Mouse (Mus musculus) kidney, adult 10 weeks (tissue): ENCODE data around the gene Olfr1065. TPM values are rescaled to one million over a fixed set of nuclear protein-coding genes. Genes with fewer than 3 reads are reported as not detected.

Experiments used
- polyA plus RNA-seq: library from polyadenylated mRNA; stranded (reverse); fragments of 350-450 nt; fragmentation: Illumina TruSeq; extraction: RNeasy Lipid Tissue Mini Kit (QIAGEN cat#74804); gene quantifications from one replicate; pipeline ENCODE4 v1.2.3, GENCODE M21; 2014; ENCODE audit warnings: low read depth, low replicate concordance

Gene Olfr1065
- not detected for polyA plus RNA-seq

GRCm38 (mm10) chr2:86450491-86450890, at the start of gene Olfr1065:
Gene Olfr1065, minus strand, starts transcription at chr2:86450591.

GRCm38 (mm10) chr2:86487286-86487685, 36.9 kb upstream of the Olfr1065 start, which contains the start of gene Olfr228:
Gene Olfr228, minus strand, starts transcription at chr2:86487386.

DNA sequence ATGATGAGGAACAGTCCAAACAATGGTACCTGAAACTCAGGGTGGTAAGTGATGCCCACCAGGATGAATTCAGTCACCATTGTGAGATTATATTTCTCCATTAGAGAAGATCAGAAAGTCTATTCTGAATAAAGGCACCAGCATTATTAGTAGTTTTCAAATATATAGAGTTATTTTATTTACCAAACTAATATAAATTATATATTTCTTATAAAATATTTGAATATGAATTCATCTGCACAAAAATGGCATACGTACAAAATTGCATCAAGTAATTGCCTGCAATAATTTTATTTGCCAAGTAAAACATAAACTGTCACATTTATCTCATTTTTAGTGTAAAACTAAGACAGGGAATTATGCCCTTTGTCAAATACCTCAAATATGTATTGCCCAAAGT, 5.8 kb upstream of the Olfr1065 start, which contains the start of gene Olfr1066:
Gene Olfr1066 (minus strand): TSS at position 101 of the 400 bp plus-strand sequence.

DNA sequence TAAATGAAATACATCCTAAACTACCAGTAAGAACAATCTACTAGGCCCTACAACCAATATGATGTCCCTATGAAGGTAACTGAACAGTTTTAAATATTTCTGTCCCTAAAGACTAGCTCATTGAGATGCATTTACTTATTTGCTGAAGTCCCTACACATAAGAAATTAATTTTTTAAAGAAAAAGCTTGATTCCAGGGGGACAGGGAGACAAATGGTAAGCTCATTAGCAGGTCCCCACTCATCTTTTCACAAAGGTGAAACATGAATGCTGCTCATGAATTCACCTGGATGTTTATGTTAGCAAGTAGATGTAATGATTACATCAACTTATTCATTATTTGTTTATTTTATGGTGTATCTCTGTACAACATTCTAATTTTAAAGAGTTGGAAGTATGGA, 23.7 kb downstream of the Olfr1065 start, which contains the start of gene Olfr1062:
Gene Olfr1062 (minus strand): TSS at position 101 of the 400 bp plus-strand sequence.

GRCm38 (mm10) chr2:86413950-86414349, 36.4 kb downstream of the Olfr1065 start, which contains the start of gene Olfr1061:
Gene Olfr1061, minus strand, starts transcription at chr2:86414050.

Other genes with a start within 250 kb of the Olfr1065 start
- gene Olfr1045, start 247.6 kb downstream of the Olfr1065 start, polyA plus RNA-seq, result not detected
- not detected for gene Olfr1046, start 231.3 kb downstream of the Olfr1065 start, polyA plus RNA-seq
- not detected for gene Olfr1047, start 219.2 kb downstream of the Olfr1065 start, polyA plus RNA-seq
- not detected for gene Olfr1048, start 210.3 kb downstream of the Olfr1065 start, polyA plus RNA-seq
- not detected for gene Olfr1049, start 192.3 kb downstream of the Olfr1065 start, polyA plus RNA-seq
- not detected for gene Olfr1051, start 171.5 kb downstream of the Olfr1065 start, polyA plus RNA-seq
- gene Olfr1052, start 158.1 kb downstream of the Olfr1065 start, polyA plus RNA-seq, result not detected
- not detected for gene Olfr1053, start 135.3 kb downstream of the Olfr1065 start, polyA plus RNA-seq
- not detected for gene Olfr1054, start 115.2 kb downstream of the Olfr1065 start, polyA plus RNA-seq
- gene Olfr1055, start 100.3 kb downstream of the Olfr1065 start, polyA plus RNA-seq, result not detected
- not detected for gene Olfr1056, start 88.1 kb downstream of the Olfr1065 start, polyA plus RNA-seq
- not detected for gene Olfr1057, start 72.2 kb downstream of the Olfr1065 start, polyA plus RNA-seq
- not detected for gene Olfr1058, start 62.0 kb downstream of the Olfr1065 start, polyA plus RNA-seq
- not detected for gene Olfr1061, start 36.5 kb downstream of the Olfr1065 start, polyA plus RNA-seq
- not detected for gene Olfr1062, start 23.8 kb downstream of the Olfr1065 start, polyA plus RNA-seq
- gene Olfr1066, start 5.7 kb upstream of the Olfr1065 start, polyA plus RNA-seq, result not detected
- gene Olfr228, start 36.8 kb upstream of the Olfr1065 start, polyA plus RNA-seq, result not detected
- gene Olfr1076, start 57.9 kb upstream of the Olfr1065 start, polyA plus RNA-seq, result not detected
- not detected for gene Olfr1079, start 91.9 kb upstream of the Olfr1065 start, polyA plus RNA-seq
- gene Olfr1080, start 107.6 kb upstream of the Olfr1065 start, polyA plus RNA-seq, result not detected
- not detected for gene Olfr1082, start 148.4 kb upstream of the Olfr1065 start, polyA plus RNA-seq
- not detected for gene Olfr1084, start 189.1 kb upstream of the Olfr1065 start, polyA plus RNA-seq
- gene Olfr1085, start 211.4 kb upstream of the Olfr1065 start, polyA plus RNA-seq, result not detected
- not detected for gene Olfr1086, start 229.5 kb upstream of the Olfr1065 start, polyA plus RNA-seq
- not detected for gene Olfr1087, start 247.8 kb upstream of the Olfr1065 start, polyA plus RNA-seq